Mouse (Mus musculus) neural tube, embryonic 11.5 days (tissue): ENCODE measurements around the gene Sipa1l1. TPM values are rescaled to one million over a fixed set of nuclear protein-coding genes. Genes with fewer than 3 reads are reported as not detected.

ENCODE experiments used
- ATAC-seq: fragments of 200-750 bp; cut with Nextera tagmentation; 2 replicates; pipeline ENCODE4 v1.8.0; 2017; ENCODE audit warnings: moderate number of reproducible peaks, mild to moderate bottlenecking, moderate TSS enrichment, moderate library complexity; ENCODE audit not compliant: insufficient read depth, low FRiP score, low TSS enrichment
- DNase-seq: peaks from one replicate; pipeline ENCODE4 v3.0.0-alpha.2; 2015; ENCODE audit warnings: low spot score
- H3K27ac ChIP-seq: fragments of 300-500 bp; sonication (generic); 2 replicates; pipeline ENCODE4 v1.5.1; 2014; ENCODE audit warnings: low read depth, mild to moderate bottlenecking, low read length
- H3K27me3 ChIP-seq: fragments of 300-500 bp; sonication (generic); 2 replicates; pipeline ENCODE4 v1.6.1; 2014; ENCODE audit warnings: mild to moderate bottlenecking, low read length, mixed read lengths; ENCODE audit not compliant: control insufficient read depth, insufficient read depth
- H3K36me3 ChIP-seq: fragments of 300-500 bp; sonication (generic); 2 replicates; pipeline ENCODE4 v1.6.1; 2014; ENCODE audit warnings: mild to moderate bottlenecking, low read length, moderate library complexity, mixed read lengths; ENCODE audit not compliant: control insufficient read depth, insufficient read depth
- H3K4me1 ChIP-seq: fragments of 300-500 bp; sonication (generic); 2 replicates; pipeline ENCODE4 v1.6.1; 2014; ENCODE audit warnings: low read length, mixed read lengths; ENCODE audit not compliant: control insufficient read depth, insufficient read depth
- H3K4me2 ChIP-seq: fragments of 300-500 bp; sonication (generic); 2 replicates; pipeline ENCODE4 v1.6.1; 2014; ENCODE audit warnings: low read depth, mild to moderate bottlenecking, moderate library complexity
- H3K4me3 ChIP-seq: fragments of 300-500 bp; sonication (generic); 2 replicates; pipeline ENCODE4 v1.5.1; 2014; ENCODE audit warnings: low read depth, low read length
- H3K9ac ChIP-seq: fragments of 300-500 bp; sonication (generic); 2 replicates; pipeline ENCODE4 v1.6.1; 2014; ENCODE audit warnings: mild to moderate bottlenecking, low read length
- H3K9me3 ChIP-seq: fragments of 300-500 bp; sonication (generic); 2 replicates; pipeline ENCODE4 v1.6.1; 2016; ENCODE audit warnings: low read length; ENCODE audit not compliant: control insufficient read depth
- WGBS: fragments of 180-500 bp; shearing (Covaris S2); extraction: QIAGEN DNeasy Blood & Tissue Kit; methylation state at CpG from one replicate; pipeline ENCODE4 v1.1.7; 2014; 5-methylcytosine and 5-hydroxymethylcytosine counted together
- polyA plus RNA-seq: library from polyadenylated mRNA; unstranded; fragments of >200 nt; fragmentation: Nextera tagmentation; extraction: Ambion mirVana; gene quantifications from 2 replicates; pipeline ENCODE4 v1.2.1, GENCODE M21; 2014

Gene Sipa1l1
- polyA plus RNA-seq, 1 experiment from 2014 or later = 22.3 TPM

DNA sequence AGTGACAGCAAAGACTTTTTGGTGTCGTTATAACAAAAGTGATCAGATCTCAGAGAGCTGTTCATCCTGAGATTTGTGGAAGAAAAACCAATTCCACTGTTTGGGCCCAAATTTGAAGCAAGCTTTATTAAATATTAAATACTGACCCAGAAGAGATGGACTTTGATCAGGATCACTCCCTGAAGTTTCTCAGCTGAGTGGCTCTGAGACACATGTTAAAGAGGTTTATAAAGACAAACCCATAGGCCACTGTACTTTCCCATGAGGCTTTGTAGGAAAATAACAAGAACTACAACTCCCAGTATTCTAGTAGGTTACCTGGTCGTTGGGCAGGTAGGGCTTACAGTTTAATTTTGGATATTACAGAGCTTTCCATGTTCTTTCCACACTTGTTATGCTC is 127.2 kb downstream of the Sipa1l1 start:
- H3K27me3 ChIP-seq = no peaks in the 10 kb centered on the region
- H3K4me1 ChIP-seq = no peaks in the 10 kb centered on the region
- H3K4me2 ChIP-seq = no peak overlapping the region
- H3K36me3 ChIP-seq = no peaks in the 10 kb centered on the region
- WGBS = 89% methylated on average over 2 of the region's 2 CpGs
- H3K27ac ChIP-seq = no peak overlapping the region
- H3K9me3 ChIP-seq = no peaks in the 10 kb centered on the region
- ATAC-seq (no peak), DNase-seq (no peak)
- no peak overlapping the region for H3K9ac ChIP-seq
- H3K4me3 ChIP-seq = no peak overlapping the region

DNA sequence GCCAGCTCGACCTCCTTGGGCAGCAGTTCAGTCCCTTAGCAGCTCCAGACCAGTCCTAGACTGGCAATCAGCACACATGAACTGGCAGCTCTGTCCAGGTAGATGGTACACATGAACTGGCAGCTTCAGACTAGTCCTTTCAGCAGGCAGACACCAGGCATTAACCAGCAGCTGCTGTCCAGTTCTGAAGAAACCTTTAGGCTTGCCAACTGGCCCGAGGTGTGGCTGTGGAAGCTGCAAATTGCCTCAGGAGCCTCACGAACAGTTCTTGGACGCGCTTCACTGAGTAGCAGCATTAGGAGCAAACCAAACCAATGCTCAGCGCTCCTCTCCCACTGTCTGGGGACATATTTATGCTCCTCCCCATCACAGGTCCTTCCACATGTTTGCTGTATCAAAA is 128.1 kb downstream of the Sipa1l1 start:
- no peaks in the 10 kb centered on the region for H3K9me3 ChIP-seq
- no peaks in the 10 kb centered on the region for H3K27me3 ChIP-seq
- ATAC-seq = no peak
- no peak overlapping the region for H3K27ac ChIP-seq
- no peaks in the 10 kb centered on the region for H3K4me1 ChIP-seq
- no peaks in the 10 kb centered on the region for H3K36me3 ChIP-seq
- DNase-seq = no peak
- WGBS = 78% methylated on average over 6 of the region's 6 CpGs
- H3K4me3 ChIP-seq = no peak overlapping the region
- no peak overlapping the region for H3K9ac ChIP-seq
- H3K4me2 ChIP-seq = no peak overlapping the region

DNA sequence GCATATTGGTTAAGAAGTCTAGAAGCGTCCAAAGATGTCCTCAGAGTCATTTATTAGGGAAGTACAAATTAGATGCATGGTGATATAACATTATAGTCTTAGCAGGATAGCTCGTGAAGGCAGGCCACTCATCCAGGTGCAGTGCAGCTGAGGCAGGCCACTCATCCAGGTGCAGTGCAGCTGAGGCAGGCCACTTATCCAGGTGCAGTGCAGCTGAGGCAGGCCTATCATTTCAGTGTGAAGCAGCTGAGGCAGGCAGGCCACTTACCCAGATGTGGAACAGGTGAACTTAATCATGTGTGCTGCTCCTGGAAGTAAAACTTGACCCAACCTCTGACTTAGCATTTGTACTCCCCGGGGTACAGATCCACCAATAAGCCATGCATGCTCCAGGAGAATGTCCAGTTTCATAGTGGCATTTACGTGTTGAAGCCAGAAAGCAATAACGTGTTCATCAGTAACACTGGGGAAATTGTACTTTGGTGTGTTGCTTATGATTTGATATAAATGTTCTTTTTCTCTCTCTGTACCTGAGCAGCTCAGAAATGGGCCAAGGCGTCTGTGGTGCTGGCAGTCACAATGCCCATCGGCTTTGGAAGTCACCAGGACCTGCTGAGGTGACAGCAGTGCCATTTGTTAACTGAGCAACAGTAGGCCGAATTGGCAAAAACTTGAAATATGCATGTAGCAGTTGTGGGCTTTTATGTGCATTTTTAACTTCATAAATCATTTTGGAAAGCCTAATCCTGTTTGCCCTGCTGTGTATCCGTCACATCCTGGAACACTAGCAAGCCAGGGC is 129.7 kb downstream of the Sipa1l1 start:
- no peaks in the 10 kb centered on the region for H3K27me3 ChIP-seq
- ATAC-seq (no peak), DNase-seq (no peak)
- no peaks in the 10 kb centered on the region for H3K4me1 ChIP-seq
- H3K4me2 ChIP-seq = no peak overlapping the region
- no peak overlapping the region for H3K4me3 ChIP-seq
- no peak overlapping the region for H3K27ac ChIP-seq
- H3K9ac ChIP-seq = no peak overlapping the region
- H3K9me3 ChIP-seq = no peaks in the 10 kb centered on the region
- 86% methylated on average over 9 of the region's 9 CpGs for WGBS
- no peaks in the 10 kb centered on the region for H3K36me3 ChIP-seq

DNA sequence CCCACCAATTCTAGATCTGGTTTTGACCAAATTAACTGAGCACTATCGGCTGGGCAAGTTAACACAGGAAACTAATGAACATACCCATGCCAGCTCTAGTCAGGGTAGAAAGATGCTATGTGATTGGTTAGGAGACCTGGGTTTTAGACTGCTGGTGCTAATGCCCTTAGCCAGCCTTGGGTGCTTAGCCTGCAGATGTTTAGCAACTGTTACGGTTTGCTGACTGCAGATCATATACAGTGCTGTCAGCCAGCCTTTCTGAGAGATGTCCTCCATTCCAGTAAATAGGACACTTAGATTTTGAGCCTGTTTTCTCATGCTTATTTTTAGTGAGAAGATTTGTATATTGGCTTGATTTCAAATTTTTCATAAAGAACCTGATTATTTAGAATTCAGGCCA is 135.0 kb downstream of the Sipa1l1 start:
- Histone ChIP-seq H3K4me2 (no peak overlapping the region), H3K9me3 (no peaks in the 10 kb centered on the region), H3K27ac (no peak overlapping the region), H3K27me3 (no peaks in the 10 kb centered on the region), H3K36me3 (no peaks in the 10 kb centered on the region), H3K4me3 (no peak overlapping the region), H3K4me1 (no peaks in the 10 kb centered on the region), H3K9ac (no peak overlapping the region)
- WGBS = 92% methylated on average over 2 of the region's 2 CpGs
- ATAC-seq (no peak), DNase-seq (no peak)

DNA sequence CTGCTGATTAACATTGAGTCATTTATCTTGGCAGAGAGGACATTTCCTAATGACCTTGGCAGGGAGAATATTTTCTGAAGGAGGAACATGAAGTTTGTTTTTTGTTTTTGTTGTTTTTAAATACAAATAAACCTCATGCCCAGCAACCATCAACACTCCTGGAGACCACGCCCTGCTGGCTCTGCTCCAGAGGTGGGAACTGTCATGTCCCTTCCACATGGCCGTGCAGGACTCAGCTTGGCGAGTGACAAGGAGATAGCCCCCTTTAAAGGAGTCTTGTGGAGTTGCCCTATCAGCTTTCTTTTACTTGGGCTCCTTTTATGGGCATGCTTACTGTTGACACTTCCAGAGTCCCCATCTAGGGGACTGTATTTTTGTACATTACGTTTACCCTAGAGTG is 136.9 kb downstream of the Sipa1l1 start:
- H3K9ac ChIP-seq = no peak overlapping the region
- H3K4me3 ChIP-seq = no peak overlapping the region
- no peak for DNase-seq
- no peak overlapping the region for H3K4me2 ChIP-seq
- H3K36me3 ChIP-seq = no peaks in the 10 kb centered on the region
- no peaks in the 10 kb centered on the region for H3K27me3 ChIP-seq
- no peaks in the 10 kb centered on the region for H3K9me3 ChIP-seq
- no peak overlapping the region for H3K27ac ChIP-seq
- H3K4me1 ChIP-seq = no peaks in the 10 kb centered on the region; the same call in 1 of the 2 replicates
- WGBS = 82% methylated on average over 4 of the region's 4 CpGs
- ATAC-seq = no peak

DNA sequence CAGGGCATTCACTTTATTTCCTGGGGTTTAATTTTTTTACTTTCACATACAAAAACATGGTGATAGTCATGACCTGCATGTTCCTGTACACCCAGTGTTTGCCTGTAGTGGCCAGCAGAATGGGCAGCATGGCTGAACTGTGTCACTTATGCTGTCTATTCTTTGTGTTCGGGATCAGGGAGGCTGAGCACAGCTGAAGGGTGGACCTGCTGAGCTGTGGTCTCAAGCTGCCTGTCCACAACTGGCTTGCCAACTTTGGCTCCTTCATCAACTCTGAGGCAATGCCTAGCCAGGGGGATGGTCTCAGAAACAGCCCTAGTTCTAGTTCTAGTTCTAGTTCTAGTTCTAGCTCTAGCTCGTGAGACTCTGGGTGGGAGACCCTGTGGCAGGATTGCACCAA is 142.5 kb downstream of the Sipa1l1 start:
- no peaks in the 10 kb centered on the region; the same call in 1 of the 2 replicates for H3K4me1 ChIP-seq
- no peaks in the 10 kb centered on the region for H3K36me3 ChIP-seq
- H3K27ac ChIP-seq = no peak overlapping the region
- ATAC-seq = no peak
- H3K4me2 ChIP-seq = no peak overlapping the region
- H3K4me3 ChIP-seq = no peak overlapping the region
- H3K9ac ChIP-seq = no peak overlapping the region
- H3K27me3 ChIP-seq = no peaks in the 10 kb centered on the region
- DNase-seq = no peak
- H3K9me3 ChIP-seq = no peaks in the 10 kb centered on the region
- WGBS = 84% methylated on average over 2 of the region's 2 CpGs

DNA sequence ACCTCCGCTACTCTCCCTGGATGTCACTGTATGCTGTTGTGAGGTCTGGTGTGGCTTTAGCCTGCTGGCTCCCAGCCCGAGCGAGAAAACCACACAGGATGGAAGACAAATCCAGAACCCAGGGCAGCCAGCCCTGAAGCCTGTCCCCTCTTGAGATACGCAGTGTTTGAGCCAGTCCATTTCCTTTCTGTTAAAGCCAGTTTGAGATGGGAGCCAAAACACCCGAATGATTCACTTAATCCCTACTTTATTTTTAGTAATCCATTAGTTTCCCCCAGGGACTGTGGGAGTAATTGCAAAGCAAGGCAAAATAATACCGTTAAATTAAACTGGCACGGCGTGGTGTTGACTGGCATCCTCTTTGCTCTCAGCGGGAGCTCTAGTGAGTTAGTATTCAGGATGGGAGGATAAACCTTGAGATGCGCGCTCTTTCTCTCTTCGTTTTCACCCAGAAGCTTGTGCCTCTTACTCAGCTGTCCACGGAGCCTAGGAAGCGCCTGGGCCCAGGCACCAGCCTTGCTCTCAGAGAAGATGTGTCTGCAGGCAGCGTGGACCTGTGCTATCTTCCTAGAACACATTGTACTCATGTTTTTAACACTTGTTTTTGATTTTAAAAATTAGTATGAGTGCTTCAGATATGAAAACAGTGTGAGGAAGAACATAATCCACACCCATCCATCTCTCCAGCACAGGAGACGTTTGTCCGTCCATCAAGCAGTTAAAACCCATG is 143.1 kb downstream of the Sipa1l1 start:
- Histone ChIP-seq H3K4me3 (no peak overlapping the region), H3K27ac (no peak overlapping the region), H3K9me3 (no peaks in the 10 kb centered on the region), H3K27me3 (no peaks in the 10 kb centered on the region), H3K9ac (no peak overlapping the region), H3K4me2 (no peak overlapping the region), H3K4me1 (no peaks in the 10 kb centered on the region; the same call in 1 of the 2 replicates), H3K36me3 (no peaks in the 10 kb centered on the region)
- DNase-seq (no peak), ATAC-seq (no peak)
- WGBS = 83% methylated on average over 17 of the region's 17 CpGs

DNA sequence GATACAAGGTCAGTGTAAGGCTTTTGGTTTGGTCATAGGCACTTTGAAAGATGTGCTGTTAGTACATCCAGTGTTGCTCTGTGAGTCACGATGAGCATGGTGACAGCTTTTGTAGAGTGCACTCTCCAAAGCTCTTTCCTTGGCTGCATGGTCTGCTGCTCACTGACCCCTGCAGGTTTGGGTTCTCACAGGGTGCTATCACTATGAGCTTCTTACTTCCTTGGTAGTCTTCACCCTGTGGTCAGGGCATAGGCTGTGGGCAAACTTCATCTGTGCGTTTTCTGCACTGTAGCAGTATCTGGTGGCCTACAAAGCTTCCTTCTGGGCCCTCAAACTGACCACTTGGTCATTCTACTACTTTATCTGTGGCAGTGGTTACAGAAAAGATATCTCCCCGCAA is 144.0 kb downstream of the Sipa1l1 start:
- H3K9me3 ChIP-seq = no peaks in the 10 kb centered on the region
- H3K4me3 ChIP-seq = no peak overlapping the region
- H3K4me1 ChIP-seq = no peaks in the 10 kb centered on the region; the same call in 1 of the 2 replicates
- H3K27me3 ChIP-seq = no peaks in the 10 kb centered on the region
- no peak overlapping the region for H3K4me2 ChIP-seq
- ATAC-seq = no peak
- H3K27ac ChIP-seq = no peak overlapping the region
- H3K9ac ChIP-seq = no peak overlapping the region
- 86% methylated on average over 3 of the region's 3 CpGs for WGBS
- H3K36me3 ChIP-seq = no peaks in the 10 kb centered on the region
- no peak for DNase-seq
